Mouse (Mus musculus): ENCODE results near the gene Pou3f3. TPM values are rescaled to one million over a fixed set of nuclear protein-coding genes. Genes with fewer than 3 reads are reported as not detected.

The Pou3f3 gene
- polyA plus RNA-seq, 1 experiment: not detected

- TF ChIP-seq GATA1 (IDR thresholded peaks at IDR 0.05; ENCODE audit: low read length): no peak
These were observed 17.8 kb downstream of the Pou3f3 start for GRCm38 (mm10) chr1:42713104-42713932.

DNA sequence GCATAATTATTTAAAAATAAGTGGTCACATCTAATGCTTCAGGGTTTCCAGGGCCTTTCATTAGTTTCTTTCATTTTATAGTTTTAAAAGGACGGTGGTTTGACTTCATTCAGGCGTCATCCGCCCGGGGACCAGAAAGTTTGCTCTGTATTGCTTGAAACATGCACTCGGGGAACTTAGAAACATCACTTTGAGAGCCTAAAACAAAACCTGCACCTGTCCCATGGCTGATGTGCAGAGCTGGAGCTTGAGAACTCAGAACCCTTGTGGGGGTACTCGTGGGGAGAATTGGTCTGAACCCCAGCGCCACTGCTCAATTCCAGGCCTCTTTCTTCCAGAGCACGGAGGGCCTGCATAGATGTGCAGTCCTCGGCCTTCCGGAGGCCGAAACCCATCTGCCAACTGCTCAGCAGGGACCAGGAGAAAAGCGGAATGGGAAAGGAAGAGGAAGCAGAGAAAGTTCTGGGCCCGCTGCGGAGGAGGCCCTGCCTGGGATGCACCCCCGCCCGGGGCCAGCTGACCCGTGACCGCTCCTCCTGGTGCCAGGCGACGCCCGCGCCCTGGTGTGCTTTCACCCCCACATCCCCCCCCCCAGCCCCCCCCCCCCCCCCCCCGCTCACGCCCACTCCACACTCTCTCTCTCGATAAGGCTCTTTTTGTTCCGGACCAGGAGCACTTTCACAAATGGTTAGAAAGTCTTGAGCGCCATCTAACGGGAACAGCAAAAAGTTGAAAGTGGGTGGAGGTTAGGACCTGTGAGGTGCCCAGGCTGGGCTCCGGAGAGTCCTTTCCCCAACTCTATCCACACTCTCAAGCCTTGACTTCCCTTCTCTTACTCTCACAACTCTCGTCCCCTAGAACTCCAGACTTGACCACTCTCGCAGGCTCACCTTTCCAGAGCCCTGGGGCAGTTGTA lies 18.7 kb downstream of the Pou3f3 start:
- no peak for TF ChIP-seq GATA1 (IDR thresholded peaks at IDR 0.05; ENCODE audit: low read length)

DNA sequence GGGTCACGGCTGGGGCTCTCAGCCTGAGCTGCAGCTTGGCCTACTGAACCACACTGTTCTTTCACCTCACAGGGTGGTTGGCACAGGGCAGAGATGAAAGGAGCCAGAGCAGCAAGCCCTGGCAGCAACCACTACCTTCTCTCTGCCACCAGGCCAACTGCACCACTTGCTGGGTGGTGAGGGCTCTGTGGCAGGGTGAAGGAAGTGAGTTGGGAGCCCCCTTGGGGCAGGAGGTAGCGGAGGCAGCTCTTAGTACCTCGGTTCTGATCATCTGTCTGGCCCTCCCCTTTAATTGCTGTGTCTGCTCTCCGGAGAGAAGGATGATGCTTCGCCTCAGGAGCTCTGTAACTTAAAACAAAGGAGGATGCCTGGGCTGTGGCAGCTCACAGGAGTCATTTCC lies 23.0 kb downstream of the Pou3f3 start:
- no peak for TF ChIP-seq GATA1 (IDR thresholded peaks at IDR 0.05; ENCODE audit: low read length)

- TF ChIP-seq GATA1 (IDR thresholded peaks at IDR 0.05; ENCODE audit: low read length): no peak
These were observed 25.8 kb downstream of the Pou3f3 start for GRCm38 (mm10) chr1:42721353-42721752.

GRCm38 (mm10) chr1:42723769-42724300 lies 28.3 kb downstream of the Pou3f3 start:
- TF ChIP-seq GATA1 (IDR thresholded peaks at IDR 0.05; ENCODE audit: low read length): no peak

DNA sequence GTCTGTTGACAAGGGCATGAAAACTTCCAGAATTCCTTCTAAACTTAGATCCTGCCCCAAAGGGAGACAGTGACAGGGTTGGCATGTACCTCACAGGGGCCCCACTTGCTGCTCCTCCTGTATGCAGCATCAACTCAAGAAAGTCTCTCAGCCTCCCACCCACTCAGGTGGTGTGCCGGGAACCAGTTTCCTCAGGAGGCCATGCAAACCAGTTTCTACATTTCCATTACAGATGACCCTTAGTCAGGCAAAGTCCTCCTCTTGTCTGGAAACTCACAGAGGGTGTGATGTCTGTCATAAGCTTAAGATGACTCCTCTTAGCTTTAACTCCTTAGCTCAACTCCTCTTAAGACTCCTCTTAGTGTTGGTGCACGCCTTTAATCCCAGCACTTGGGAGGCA lies 29.3 kb downstream of the Pou3f3 start:
- TF ChIP-seq GATA1 (IDR thresholded peaks at IDR 0.05; ENCODE audit: low read length): no peak

GRCm38 (mm10) chr1:42727161-42727560 lies 31.6 kb downstream of the Pou3f3 start:
- TF ChIP-seq GATA1 (IDR thresholded peaks at IDR 0.05; ENCODE audit: low read length): no peak

- TF ChIP-seq GATA1 (IDR thresholded peaks at IDR 0.05; ENCODE audit: low read length): no peak
These were observed 32.1 kb downstream of the Pou3f3 start for GRCm38 (mm10) chr1:42727676-42728075.

GRCm38 (mm10) chr1:42741383-42742241 lies 46.0 kb downstream of the Pou3f3 start:
- no peak for TF ChIP-seq GATA1 (IDR thresholded peaks at IDR 0.05; ENCODE audit: low read length)

- TF ChIP-seq GATA1 (IDR thresholded peaks at IDR 0.05; ENCODE audit: low read length): no peak
These were observed 46.6 kb downstream of the Pou3f3 start for GRCm38 (mm10) chr1:42742242-42742560.

DNA sequence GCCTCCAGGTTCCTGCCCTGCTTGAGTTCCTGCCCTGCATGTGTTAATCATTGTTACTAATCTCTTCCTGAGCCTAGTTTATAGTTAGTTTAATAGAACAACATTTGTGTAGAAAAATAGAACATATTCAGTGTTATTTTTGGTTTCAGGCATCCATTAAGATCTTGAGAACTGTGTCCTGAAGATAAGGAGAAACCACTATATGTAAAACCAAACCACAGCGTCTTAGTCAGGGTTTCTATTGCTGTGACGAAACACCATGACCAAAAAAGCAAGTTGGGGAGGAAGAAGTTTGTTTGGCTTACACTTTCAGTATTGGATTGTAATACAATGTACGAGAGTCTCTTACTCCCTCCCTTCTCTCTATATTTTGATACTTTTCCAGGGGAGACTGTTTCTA lies 49.5 kb downstream of the Pou3f3 start:
- TF ChIP-seq GATA1 (IDR thresholded peaks at IDR 0.05; ENCODE audit: low read length): no peak

GRCm38 (mm10) chr1:42749536-42750292 lies 54.1 kb downstream of the Pou3f3 start:
- no peak for TF ChIP-seq GATA1 (IDR thresholded peaks at IDR 0.05; ENCODE audit: low read length)

Other genes with a start within 250 kb of the Pou3f3 start
- gene Mrps9, start 155.5 kb downstream of the Pou3f3 start, polyA plus RNA-seq (2012): 103 and 120 TPM in 2 replicates